Mouse (Mus musculus) stomach, embryonic 14.5 days (tissue): ENCODE results near the gene Optc. TPM values are rescaled to one million over a fixed set of nuclear protein-coding genes. Genes with fewer than 3 reads are reported as not detected.

Experiments
- ATAC-seq: fragments of 200-750 bp; cut with Nextera tagmentation; 2 replicates; pipeline ENCODE4 v1.8.0; 2017; ENCODE audit warnings: low read depth, moderate TSS enrichment; ENCODE audit not compliant: insufficient number of reproducible peaks, insufficient read depth, low FRiP score
- H3K27ac ChIP-seq: fragments of 300-500 bp; sonication (generic); 2 replicates; pipeline ENCODE4 v1.5.1; 2014; ENCODE audit warnings: mild to moderate bottlenecking, low read length, moderate library complexity, mixed read lengths
- H3K27me3 ChIP-seq: fragments of 300-500 bp; sonication (generic); 2 replicates; pipeline ENCODE4 v1.6.1; 2014; ENCODE audit warnings: low read length, control low read depth, mixed read lengths; ENCODE audit not compliant: control insufficient read depth, insufficient read depth
- H3K36me3 ChIP-seq: fragments of 300-500 bp; sonication (generic); 2 replicates; pipeline ENCODE4 v1.6.1; 2014; ENCODE audit warnings: mild to moderate bottlenecking, control low read depth, low read length, moderate library complexity, mixed read lengths; ENCODE audit not compliant: control insufficient read depth, insufficient read depth
- H3K4me1 ChIP-seq: fragments of 300-500 bp; sonication (generic); 2 replicates; pipeline ENCODE4 v1.6.1; 2014; ENCODE audit warnings: low read length, control low read depth, mixed read lengths; ENCODE audit not compliant: control insufficient read depth, insufficient read depth
- H3K4me2 ChIP-seq: fragments of 300-500 bp; sonication (generic); replicated peaks from 2 replicates; pipeline ENCODE4 v1.6.1; 2014; ENCODE audit warnings: low read depth, low read length, control low read depth
- H3K4me3 ChIP-seq: fragments of 300-500 bp; sonication (generic); 2 replicates; pipeline ENCODE4 v1.5.1; 2014; ENCODE audit warnings: low read depth, low read length, control low read depth
- H3K9ac ChIP-seq: fragments of 300-500 bp; sonication (generic); replicated peaks from 2 replicates; pipeline ENCODE4 v1.6.1; 2014; ENCODE audit warnings: low read depth, mild to moderate bottlenecking, control low read depth, low read length, moderate library complexity, mixed read lengths
- H3K9me3 ChIP-seq: fragments of 300-500 bp; sonication (generic); 2 replicates; pipeline ENCODE4 v1.6.1; 2016; ENCODE audit warnings: low read depth, low read length, control low read depth; ENCODE audit not compliant: control insufficient read depth
- whole genome bisulfite sequencing: fragments of 180-500 bp; shearing (Covaris S2); extraction: QIAGEN DNeasy Blood & Tissue Kit; methylation state at CpG from one replicate; pipeline ENCODE4 v1.1.7; 2014; 5-methylcytosine and 5-hydroxymethylcytosine counted together
- polyA plus RNA-seq: library from polyadenylated mRNA; unstranded; fragments of >200 nt; fragmentation: Nextera tagmentation; extraction: Ambion mirVana; gene quantifications from 2 replicates; pipeline ENCODE4 v1.2.1, GENCODE M21; 2014

Gene Optc
- polyA plus RNA-seq, 1 experiment from 2014 or later, result 1.8 TPM

- peaks cover 28% of the 10 kb centered on the region for H3K4me1 ChIP-seq
- H3K27ac ChIP-seq, result no peak overlapping the region
- no peak overlapping the region for H3K4me2 ChIP-seq
- H3K36me3 ChIP-seq, result no peaks in the 10 kb centered on the region
- WGBS, result 83% methylated on average over 13 of the region's 13 CpGs
- H3K4me3 ChIP-seq, result no peak overlapping the region
- no peaks in the 10 kb centered on the region for H3K9me3 ChIP-seq
- no peak overlapping the region for H3K9ac ChIP-seq
- no peak for ATAC-seq
- no peaks in the 10 kb centered on the region for H3K27me3 ChIP-seq
Observed at GRCm38 (mm10) chr1:133915115-133915514, 7.3 kb upstream of the Optc start.

- H3K9me3 ChIP-seq, result no peaks in the 10 kb centered on the region
- peaks cover 31% of the 10 kb centered on the region for H3K4me1 ChIP-seq
- no peaks in the 10 kb centered on the region for H3K27me3 ChIP-seq
- WGBS, result 76% methylated on average over 6 of the region's 6 CpGs
- H3K27ac ChIP-seq, result no peak overlapping the region
- H3K9ac ChIP-seq, result no peak overlapping the region
- H3K36me3 ChIP-seq, result no peaks in the 10 kb centered on the region
- no peak for ATAC-seq
- no peak overlapping the region for H3K4me3 ChIP-seq
- H3K4me2 ChIP-seq, result no peak overlapping the region
Observed at GRCm38 (mm10) chr1:133913018-133913417, 5.2 kb upstream of the Optc start.

DNA sequence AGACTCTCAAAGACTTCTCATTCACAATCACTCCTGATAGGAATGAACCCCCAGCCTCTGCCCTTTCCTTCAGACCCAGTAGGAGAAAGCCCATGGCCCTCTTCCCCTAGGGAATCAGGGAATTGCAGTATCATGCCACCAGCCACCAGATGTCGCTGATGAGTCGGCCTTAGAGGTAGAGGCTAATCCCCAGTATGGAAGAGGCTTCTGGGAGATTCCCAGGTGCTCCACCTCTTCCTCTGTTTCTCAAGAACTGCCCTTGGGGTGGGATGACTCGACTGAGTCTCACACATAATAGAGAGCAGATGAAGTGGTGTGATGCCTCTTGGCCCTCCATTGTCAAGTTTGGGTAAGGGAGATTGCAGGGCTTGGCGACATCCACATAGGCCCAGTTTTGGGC, 3.7 kb upstream of the Optc start:
- Histone ChIP-seq H3K27me3 (no peaks in the 10 kb centered on the region), H3K36me3 (no peaks in the 10 kb centered on the region), H3K4me2 (no peak overlapping the region), H3K27ac (no peak overlapping the region), H3K4me3 (no peak overlapping the region), H3K4me1 (peaks cover 27% of the 10 kb centered on the region), H3K9me3 (no peaks in the 10 kb centered on the region), H3K9ac (no peak overlapping the region)
- WGBS, result 28% methylated on average over 4 of the region's 4 CpGs
- no peak for ATAC-seq

DNA sequence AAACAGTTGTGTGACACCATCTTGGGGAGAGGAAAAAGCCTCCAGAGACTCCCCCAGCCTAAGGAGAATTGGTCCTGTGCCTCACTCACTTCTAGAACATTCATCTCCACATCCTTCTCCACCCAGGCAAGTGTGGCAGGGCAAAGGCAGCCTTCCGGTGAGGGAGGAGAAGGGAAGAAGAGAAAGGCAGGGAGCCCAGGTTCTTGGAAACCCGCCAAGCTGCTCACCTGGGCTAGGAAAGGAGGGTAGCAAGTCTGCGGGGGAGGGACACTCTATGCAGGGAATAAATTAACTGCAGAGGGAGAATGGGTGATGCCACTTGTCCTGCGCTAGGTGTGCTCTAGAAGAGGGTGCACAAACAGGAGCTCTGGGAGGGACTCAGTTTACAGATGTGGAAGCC, 3.2 kb upstream of the Optc start:
- ATAC-seq, result no peak
- no peaks in the 10 kb centered on the region for H3K27me3 ChIP-seq
- no peaks in the 10 kb centered on the region for H3K36me3 ChIP-seq
- peaks cover 23% of the 10 kb centered on the region for H3K4me1 ChIP-seq
- WGBS, result 63% methylated on average over 4 of the region's 4 CpGs
- no peaks in the 10 kb centered on the region for H3K9me3 ChIP-seq
- no peak overlapping the region for H3K4me2 ChIP-seq
- no peak overlapping the region for H3K4me3 ChIP-seq
- H3K9ac ChIP-seq, result no peak overlapping the region
- H3K27ac ChIP-seq, result no peak overlapping the region

DNA sequence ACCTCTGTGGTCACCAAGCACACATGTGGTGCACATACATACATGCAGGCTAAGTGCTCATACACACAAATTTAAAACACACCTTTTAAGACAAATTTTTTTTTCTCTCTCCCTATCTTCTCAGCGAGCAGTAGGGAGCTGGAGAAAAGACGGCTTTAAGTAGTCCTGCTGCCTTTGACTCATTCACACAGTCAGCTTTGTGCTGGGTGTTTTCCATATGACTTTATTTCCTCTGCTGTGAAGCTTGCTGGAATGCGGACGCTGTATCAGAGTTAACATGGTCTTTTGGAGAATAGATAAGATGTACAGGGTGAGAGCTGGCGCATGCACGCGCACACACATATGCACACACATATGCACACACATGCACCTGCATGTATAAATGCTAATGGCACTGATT, 2.3 kb upstream of the Optc start:
- H3K27me3 ChIP-seq, result no peaks in the 10 kb centered on the region
- WGBS, result 85% methylated on average over 7 of the region's 7 CpGs
- H3K4me1 ChIP-seq, result peaks cover 18% of the 10 kb centered on the region

GRCm38 (mm10) chr1:133908659-133909575, 1.1 kb upstream of the Optc start:
- H3K9me3 ChIP-seq, result no peaks in the 10 kb centered on the region
- peak overlapping the region; percentile 32 for H3K4me3 ChIP-seq
- H3K4me1 ChIP-seq, result peaks cover 18% of the 10 kb centered on the region
- peak; percentile 46; the same call in 1 of the 2 replicates for ATAC-seq
- WGBS, result 8% methylated on average over 27 of the region's 27 CpGs
- peak overlapping the region; percentile 89 for H3K27ac ChIP-seq
- peak overlapping the region; percentile 54 for H3K9ac ChIP-seq
- peak overlapping the region; percentile 94 for H3K4me2 ChIP-seq
- H3K36me3 ChIP-seq, result no peaks in the 10 kb centered on the region
- H3K27me3 ChIP-seq, result no peaks in the 10 kb centered on the region

More for the DNA sequence above, 2.3 kb upstream of the Optc start:
- ATAC-seq, result no peak
- no peak overlapping the region for H3K27ac ChIP-seq
- no peaks in the 10 kb centered on the region for H3K36me3 ChIP-seq
- H3K9me3 ChIP-seq, result no peaks in the 10 kb centered on the region
- H3K4me3 ChIP-seq, result no peak overlapping the region
- no peak overlapping the region for H3K9ac ChIP-seq
- H3K4me2 ChIP-seq, result no peak overlapping the region

GRCm38 (mm10) chr1:133906420-133906819, 1.4 kb downstream of the Optc start:
- Histone ChIP-seq H3K4me3 (no peak overlapping the region), H3K4me2 (no peak overlapping the region), H3K36me3 (no peaks in the 10 kb centered on the region), H3K4me1 (peaks cover 18% of the 10 kb centered on the region), H3K9ac (no peak overlapping the region), H3K27ac (no peak overlapping the region), H3K9me3 (no peaks in the 10 kb centered on the region), H3K27me3 (no peaks in the 10 kb centered on the region)
- 63% methylated on average over 12 of the region's 12 CpGs for WGBS
- no peak for ATAC-seq

DNA sequence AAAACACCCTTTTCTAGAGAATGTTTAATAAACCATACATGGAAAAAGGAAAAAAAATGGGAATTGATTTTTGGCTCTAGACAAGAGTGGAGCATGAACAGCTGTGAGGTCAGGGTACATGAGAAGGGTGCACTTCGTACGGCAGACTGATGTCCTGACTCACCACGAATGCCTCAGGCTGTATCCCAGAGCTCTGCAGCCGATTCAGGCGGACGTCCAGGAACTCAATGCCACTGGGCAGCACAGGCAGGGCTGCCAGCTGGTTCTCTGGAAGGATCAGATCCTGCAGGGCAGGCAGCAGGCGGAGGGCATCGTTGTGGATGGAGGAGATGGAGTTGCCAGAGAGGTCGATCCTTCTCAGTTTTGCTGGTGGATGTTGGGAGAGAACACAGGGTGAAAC, 7.0 kb downstream of the Optc start:
- peaks cover 8% of the 10 kb centered on the region; the same call in 1 of the 2 replicates for H3K4me1 ChIP-seq
- H3K27ac ChIP-seq, result no peak overlapping the region
- 71% methylated on average over 9 of the region's 9 CpGs for WGBS
- no peak for ATAC-seq
- no peak overlapping the region for H3K4me2 ChIP-seq
- no peaks in the 10 kb centered on the region for H3K27me3 ChIP-seq
- H3K36me3 ChIP-seq, result no peaks in the 10 kb centered on the region
- no peak overlapping the region for H3K4me3 ChIP-seq
- H3K9ac ChIP-seq, result no peak overlapping the region
- no peaks in the 10 kb centered on the region for H3K9me3 ChIP-seq
